Mouse (Mus musculus) adrenal gland, postnatal 36 days (tissue): Measurements from ENCODE around the gene Armc5. TPM values are rescaled to one million over a fixed set of nuclear protein-coding genes. Genes with fewer than 3 reads are reported as not detected.

Source experiments
- DNase-seq, 2 experiments: peaks; one replicate each; pipeline ENCODE4 v3.0.0; 2021; ENCODE audit warnings: mixed read lengths in 1 of 2
- long read RNA-seq, 2 experiments: library from polyadenylated mRNA; stranded (forward); transcript quantifications; one replicate each; pipeline ENCODE4 v2.0.0; 2021; ENCODE audit warnings: borderline sequencing depth in 2 of 2
- total RNA-seq, 2 experiments: library from RNA; stranded (reverse); gene quantifications; 2 replicates each; pipeline ENCODE4 v1.2.3; 2021

The Armc5 gene
- 10 to 100 TPM; 18.5 to 19.9 TPM for total RNA-seq
- long read RNA-seq, experiment 1, transcript Armc5-201 (6 exons, 3,834 nt) = major isoform, 15 of 34 reads
- long read RNA-seq, experiment 1, partial matches to known transcripts = 11 of 34 reads
- long read RNA-seq, experiment 1, other reads (novel, unspliced or antisense) = 8 of 34 reads
- long read RNA-seq, experiment 2, transcript Armc5-201 (6 exons, 3,834 nt) = major isoform, 15 of 23 reads
- long read RNA-seq, experiment 2, partial matches to known transcripts = 3 of 23 reads
- long read RNA-seq, experiment 2, other reads (novel, unspliced or antisense) = 5 of 23 reads

GRCm38 (mm10) chr7:128236856-128237592, at the start of gene Armc5:
Gene Armc5, plus strand, starts transcription at chr7:128237342.
- peak; percentile 86 to 91 for DNase-seq

GRCm38 (mm10) chr7:128201607-128202006, 35.5 kb upstream of the Armc5 start:
- DNase-seq = no peak

GRCm38 (mm10) chr7:128203071-128203470, 34.1 kb upstream of the Armc5 start:
- peak in 1 of 2 experiments; percentile 7 for DNase-seq

- DNase-seq = no peak
These were observed 33.0 kb upstream of the Armc5 start for GRCm38 (mm10) chr7:128204179-128204578.

- no peak for DNase-seq
These were observed 31.4 kb upstream of the Armc5 start for GRCm38 (mm10) chr7:128205695-128206094.

GRCm38 (mm10) chr7:128206152-128206551, 31.0 kb upstream of the Armc5 start, which contains the start of gene Cox6a2:
Gene Cox6a2, minus strand, starts transcription at chr7:128206387.
- DNase-seq = no peak

GRCm38 (mm10) chr7:128208187-128208586, 29.0 kb upstream of the Armc5 start:
- peak; percentile 66 to 71 for DNase-seq

- DNase-seq = no peak
These were observed 27.3 kb upstream of the Armc5 start for GRCm38 (mm10) chr7:128209826-128210225.

GRCm38 (mm10) chr7:128219952-128220351, 17.2 kb upstream of the Armc5 start:
- DNase-seq = no peak

GRCm38 (mm10) chr7:128220936-128221335, 16.2 kb upstream of the Armc5 start:
- no peak for DNase-seq

- peak; percentile 14 to 36 for DNase-seq
These were observed 5.4 kb upstream of the Armc5 start for GRCm38 (mm10) chr7:128231741-128232140.

GRCm38 (mm10) chr7:128234796-128235195, 2.3 kb upstream of the Armc5 start:
- DNase-seq = no peak

- no peak for DNase-seq
These were observed 1.7 kb upstream of the Armc5 start for GRCm38 (mm10) chr7:128235481-128235880.

GRCm38 (mm10) chr7:128236426-128236825, 716 bp upstream of the Armc5 start:
- no peak for DNase-seq

- no peak for DNase-seq
These were observed 418 bp downstream of the Armc5 start for GRCm38 (mm10) chr7:128237593-128237926.

GRCm38 (mm10) chr7:128237927-128238778, 1.0 kb downstream of the Armc5 start, which contains the start of gene 9130023H24Rik:
Gene 9130023H24Rik, minus strand, starts transcription at chr7:128238031.
- DNase-seq = peak; percentile 100

GRCm38 (mm10) chr7:128238991-128239390, 1.8 kb downstream of the Armc5 start:
- DNase-seq = no peak

- peak in 1 of 2 experiments; percentile 23 for DNase-seq
These were observed 3.1 kb downstream of the Armc5 start for GRCm38 (mm10) chr7:128240131-128240784.

- DNase-seq = no peak
These were observed 5.2 kb downstream of the Armc5 start for GRCm38 (mm10) chr7:128242331-128242730.

GRCm38 (mm10) chr7:128243921-128244320, 6.8 kb downstream of the Armc5 start:
- no peak for DNase-seq

- DNase-seq = no peak
These were observed 7.4 kb downstream of the Armc5 start for GRCm38 (mm10) chr7:128244410-128245025.
